Mouse (Mus musculus): Measurements from ENCODE around the gene Ung.

- TF ChIP-seq CTCF (IDR thresholded peaks at IDR 0.05; ENCODE audit: control insufficient read depth, insufficient read depth, low read length) (no peak), POLR2A (IDR thresholded peaks at IDR 0.05; ENCODE audit: borderline replicate concordance, control insufficient read depth, low read depth, low read length) (no peak)
These were observed 23.7 kb upstream of the Ung start for GRCm38 (mm10) chr5:114106391-114106935.

Data from bone marrow, adult 2 months (tissue).